Mouse (Mus musculus) hindbrain, embryonic 11.5 days (tissue): ENCODE measurements around the gene Kif24. TPM values are rescaled to one million over a fixed set of nuclear protein-coding genes. Genes with fewer than 3 reads are reported as not detected.

ENCODE experiments used
- ATAC-seq: fragments of 200-750 bp; cut with Nextera tagmentation; 2 replicates; pipeline ENCODE4 v1.8.0; 2017; ENCODE audit warnings: mild to moderate bottlenecking, moderate TSS enrichment, moderate library complexity; ENCODE audit not compliant: low FRiP score
- DNase-seq: peaks from one replicate; pipeline ENCODE4 v3.0.0-alpha.2; 2015; ENCODE audit warnings: low spot score
- H3K27ac ChIP-seq: fragments of 300-500 bp; sonication (generic); 2 replicates; pipeline ENCODE4 v1.5.1; 2014; ENCODE audit warnings: mild to moderate bottlenecking, low read depth, low read length
- H3K27me3 ChIP-seq: fragments of 300-500 bp; sonication (generic); 2 replicates; pipeline ENCODE4 v1.6.1; 2014; ENCODE audit warnings: mild to moderate bottlenecking, low read length, moderate library complexity, mixed read lengths; ENCODE audit not compliant: control insufficient read depth, insufficient read depth
- H3K36me3 ChIP-seq: fragments of 300-500 bp; sonication (generic); 2 replicates; pipeline ENCODE4 v1.6.1; 2014; ENCODE audit warnings: mild to moderate bottlenecking, low read length, moderate library complexity, mixed read lengths; ENCODE audit not compliant: control insufficient read depth, insufficient read depth
- H3K4me1 ChIP-seq: fragments of 300-500 bp; sonication (generic); replicated peaks from 2 replicates; pipeline ENCODE4 v1.6.1; 2014; ENCODE audit warnings: low read length, mixed read lengths; ENCODE audit not compliant: control insufficient read depth, insufficient read depth
- H3K4me2 ChIP-seq: fragments of 300-500 bp; sonication (generic); replicated peaks from 2 replicates; pipeline ENCODE4 v1.6.1; 2014; ENCODE audit warnings: mild to moderate bottlenecking, low read depth, low read length
- H3K4me3 ChIP-seq: fragments of 300-500 bp; sonication (generic); 2 replicates; pipeline ENCODE4 v1.5.1; 2014; ENCODE audit warnings: low read depth, low read length
- H3K9ac ChIP-seq: fragments of 300-500 bp; sonication (generic); 2 replicates; pipeline ENCODE4 v1.6.1; 2014; ENCODE audit warnings: low read depth, low read length
- H3K9me3 ChIP-seq: fragments of 300-500 bp; sonication (generic); 2 replicates; pipeline ENCODE4 v1.6.1; 2016; ENCODE audit warnings: low read length; ENCODE audit not compliant: control insufficient read depth
- WGBS: fragments of 180-500 bp; shearing (Covaris S2); extraction: QIAGEN DNeasy Blood & Tissue Kit; methylation state at CpG from one replicate; pipeline ENCODE4 v1.1.7; 2014; 5-methylcytosine and 5-hydroxymethylcytosine counted together
- polyA plus RNA-seq: library from polyadenylated mRNA; unstranded; fragments of >200 nt; fragmentation: Nextera tagmentation; extraction: Ambion mirVana; gene quantifications from 2 replicates; pipeline ENCODE4 v1.2.1, GENCODE M21; 2014

The Kif24 gene
- polyA plus RNA-seq, 1 experiment from 2014 or later: 11.9 TPM

DNA sequence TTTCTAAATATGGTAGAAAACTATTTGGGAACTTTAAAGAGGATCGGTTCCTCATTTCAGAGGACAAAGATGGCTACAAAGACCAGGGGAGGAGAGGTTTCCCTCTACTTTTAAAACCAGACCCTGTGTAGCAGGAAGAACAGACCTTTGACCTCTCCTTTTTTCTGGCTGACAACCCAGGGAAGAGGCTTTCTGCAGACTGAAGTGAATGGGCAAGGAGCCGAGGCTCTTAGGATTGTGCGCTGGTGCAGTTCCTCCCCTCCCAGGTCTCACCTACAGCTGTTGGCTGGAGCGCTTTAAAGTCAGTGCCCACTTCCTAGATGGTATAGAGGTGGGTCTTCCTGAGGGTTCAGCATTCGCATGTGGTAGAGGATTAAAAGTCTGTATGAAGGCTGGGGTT is 32.4 kb upstream of the Kif24 start:
- no peaks in the 10 kb centered on the region for H3K36me3 ChIP-seq
- ATAC-seq (no peak), DNase-seq (no peak)
- H3K4me1 ChIP-seq: peaks cover 10% of the 10 kb centered on the region
- H3K27me3 ChIP-seq: peaks cover 53% of the 10 kb centered on the region
- WGBS: 33% methylated on average over 5 of the region's 5 CpGs
- H3K9ac ChIP-seq: no peak overlapping the region
- no peak overlapping the region for H3K4me3 ChIP-seq
- no peak overlapping the region for H3K4me2 ChIP-seq
- H3K9me3 ChIP-seq: no peaks in the 10 kb centered on the region
- H3K27ac ChIP-seq: no peak overlapping the region

DNA sequence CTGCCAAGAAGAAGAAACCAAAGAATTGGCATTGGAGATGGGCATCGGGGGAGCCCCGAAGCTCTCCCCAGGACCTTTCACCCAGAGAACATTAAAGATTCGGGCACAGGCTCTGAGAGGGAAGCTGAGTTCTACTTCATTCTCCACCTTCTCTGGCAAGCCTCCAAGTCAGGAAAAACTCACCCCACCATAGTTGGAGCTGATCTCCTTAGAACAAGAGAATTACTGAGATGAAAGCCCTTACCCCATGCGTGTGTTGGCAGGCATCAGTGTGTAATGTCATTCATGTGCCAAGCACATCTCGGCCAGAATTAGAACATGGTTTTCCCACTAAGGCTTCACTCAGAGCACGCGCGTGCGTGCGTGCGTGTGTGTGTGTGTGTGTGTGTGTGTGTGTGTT is 31.2 kb upstream of the Kif24 start:
- no peaks in the 10 kb centered on the region for H3K36me3 ChIP-seq
- H3K9ac ChIP-seq: no peak overlapping the region
- no peak overlapping the region for H3K4me2 ChIP-seq
- no peaks in the 10 kb centered on the region for H3K9me3 ChIP-seq
- H3K27ac ChIP-seq: no peak overlapping the region
- no peak for DNase-seq
- no peak for ATAC-seq
- no peak overlapping the region for H3K4me3 ChIP-seq
- peaks cover 43% of the 10 kb centered on the region for H3K27me3 ChIP-seq
- WGBS: 93% methylated on average over 11 of the region's 11 CpGs
- peaks cover 10% of the 10 kb centered on the region for H3K4me1 ChIP-seq

DNA sequence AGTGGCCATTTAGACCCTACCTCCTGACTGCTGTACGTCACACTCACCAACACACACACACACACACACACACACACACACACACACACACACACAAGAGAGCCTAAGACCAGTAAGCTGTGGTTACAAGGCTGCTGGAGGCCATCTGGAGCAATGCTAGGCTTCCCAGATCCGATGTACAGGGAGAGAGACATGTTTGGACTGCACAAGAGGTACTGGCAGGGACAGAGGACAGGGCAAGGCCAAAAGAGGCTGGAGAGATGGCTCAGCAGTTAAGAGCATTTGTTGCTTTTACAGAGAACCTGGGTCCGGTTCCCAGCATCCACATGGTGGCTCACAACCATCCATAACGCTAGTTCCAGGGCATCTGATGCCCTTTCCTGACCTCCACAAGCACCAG is 30.4 kb upstream of the Kif24 start:
- Histone ChIP-seq H3K9me3 (no peaks in the 10 kb centered on the region), H3K9ac (no peak overlapping the region), H3K4me2 (no peak overlapping the region), H3K27me3 (peaks cover 35% of the 10 kb centered on the region), H3K36me3 (no peaks in the 10 kb centered on the region), H3K27ac (no peak overlapping the region), H3K4me3 (no peak overlapping the region), H3K4me1 (peaks cover 10% of the 10 kb centered on the region)
- ATAC-seq (no peak), DNase-seq (no peak)
- 87% methylated on average over 4 of the region's 4 CpGs for WGBS

DNA sequence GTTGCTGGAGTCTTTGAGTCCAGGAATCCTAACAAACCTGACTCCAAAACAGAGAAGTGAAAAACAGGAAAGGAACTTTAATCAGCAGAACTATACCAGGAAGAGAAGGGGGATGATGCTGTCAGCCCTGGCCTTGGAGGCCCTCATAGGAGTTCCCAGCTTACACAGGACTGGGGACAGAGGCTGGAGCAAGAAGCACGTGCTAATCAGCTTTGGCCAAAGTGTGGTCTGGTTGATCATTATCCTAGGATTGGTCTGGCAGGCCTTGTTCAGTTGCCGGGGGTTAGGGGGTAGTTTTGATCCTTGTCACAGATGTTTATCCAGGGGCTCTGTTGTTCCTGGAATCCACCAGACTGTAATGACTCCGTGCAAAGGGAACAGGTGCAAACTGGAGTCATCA is 29.7 kb upstream of the Kif24 start:
- no peaks in the 10 kb centered on the region for H3K9me3 ChIP-seq
- peaks cover 28% of the 10 kb centered on the region for H3K27me3 ChIP-seq
- H3K4me3 ChIP-seq: no peak overlapping the region
- H3K4me2 ChIP-seq: no peak overlapping the region
- no peak overlapping the region for H3K9ac ChIP-seq
- DNase-seq: no peak
- no peaks in the 10 kb centered on the region for H3K36me3 ChIP-seq
- ATAC-seq: no peak
- no peak overlapping the region for H3K27ac ChIP-seq
- 39% methylated on average over 3 of the region's 3 CpGs for WGBS
- peaks cover 10% of the 10 kb centered on the region for H3K4me1 ChIP-seq

DNA sequence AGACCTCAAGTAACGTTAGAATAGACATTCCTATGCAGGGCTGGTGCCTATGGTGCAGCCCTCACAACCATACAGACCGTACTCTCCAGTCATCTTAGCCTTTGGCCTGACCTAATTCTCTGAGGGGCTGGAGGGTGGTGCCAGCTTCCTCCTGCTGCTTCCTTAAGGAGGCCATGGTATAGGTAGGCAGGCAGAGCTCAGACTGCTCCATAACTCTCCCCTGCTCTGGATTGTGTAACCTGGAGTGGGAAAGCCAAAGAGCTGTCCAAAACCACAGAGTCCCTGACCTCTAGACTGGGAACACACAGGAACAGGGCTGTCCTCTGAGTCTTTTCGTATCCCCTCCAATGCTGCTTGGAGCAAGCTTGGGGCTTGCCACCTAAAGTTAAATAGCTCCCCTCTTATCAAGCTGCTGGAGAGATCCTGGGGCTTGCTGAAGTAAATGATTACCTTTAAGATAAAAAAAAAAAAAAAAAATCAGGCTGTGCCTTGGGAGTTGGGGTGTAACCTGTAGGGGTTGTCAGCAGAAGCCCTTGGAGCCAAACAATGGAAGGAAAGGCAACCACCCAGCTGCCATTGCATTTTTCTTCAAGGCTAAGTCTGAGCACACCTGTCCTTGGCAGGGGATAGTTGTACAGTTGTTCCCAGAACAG is 28.9 kb upstream of the Kif24 start:
- Histone ChIP-seq H3K27ac (no peak overlapping the region), H3K4me3 (no peak overlapping the region), H3K4me1 (peaks cover 7% of the 10 kb centered on the region), H3K9ac (no peak overlapping the region), H3K36me3 (no peaks in the 10 kb centered on the region), H3K9me3 (no peaks in the 10 kb centered on the region), H3K4me2 (no peak overlapping the region), H3K27me3 (peaks cover 21% of the 10 kb centered on the region)
- 77% methylated on average over 3 of the region's 3 CpGs for WGBS
- DNase-seq (no peak), ATAC-seq (no peak)

DNA sequence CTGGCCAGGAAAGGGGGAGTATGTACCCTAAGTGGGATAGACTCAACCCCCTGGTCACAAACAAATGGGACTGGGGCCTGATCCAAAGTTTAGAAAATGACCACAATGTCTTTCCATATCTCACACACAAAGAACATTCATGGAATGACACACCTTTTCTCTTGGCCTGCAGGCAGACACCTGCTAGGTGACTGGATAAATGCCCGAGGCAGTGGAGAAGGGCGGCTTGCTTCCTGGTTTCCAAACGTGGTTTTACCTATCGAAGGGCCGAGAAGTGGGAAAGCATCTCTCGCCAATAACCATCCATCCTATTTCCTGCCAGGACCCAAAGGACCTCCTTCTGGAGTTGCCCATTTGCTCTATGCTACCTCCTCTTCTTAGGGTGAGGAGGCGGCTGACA is 28.3 kb upstream of the Kif24 start:
- WGBS: 86% methylated on average over 7 of the region's 7 CpGs
- H3K4me1 ChIP-seq: peaks cover 2% of the 10 kb centered on the region
- H3K9me3 ChIP-seq: no peaks in the 10 kb centered on the region
- H3K27ac ChIP-seq: no peak overlapping the region
- no peak for ATAC-seq
- H3K36me3 ChIP-seq: no peaks in the 10 kb centered on the region
- H3K9ac ChIP-seq: no peak overlapping the region
- peaks cover 15% of the 10 kb centered on the region for H3K27me3 ChIP-seq
- DNase-seq: no peak
- H3K4me2 ChIP-seq: no peak overlapping the region
- no peak overlapping the region for H3K4me3 ChIP-seq

DNA sequence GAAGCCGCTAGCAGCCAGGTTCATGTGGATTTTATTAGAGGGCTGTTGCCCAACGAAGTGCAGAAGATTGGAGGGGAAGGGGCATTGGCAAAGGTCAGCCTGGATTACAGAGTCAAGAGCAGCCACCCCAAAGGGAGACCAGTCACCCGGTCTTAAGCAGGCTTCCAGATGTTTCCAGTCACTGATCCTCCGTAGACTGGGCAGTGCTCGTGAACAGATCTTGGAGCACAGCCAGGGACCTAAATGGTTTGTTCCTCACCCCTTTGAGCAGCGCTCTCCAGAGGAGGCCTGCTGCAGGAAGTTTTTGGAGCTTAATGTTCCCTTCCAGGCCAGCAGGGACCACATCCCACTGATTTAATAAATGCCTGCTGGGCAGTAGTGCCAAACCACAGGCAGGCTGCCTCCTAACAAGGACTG is 16.9 kb upstream of the Kif24 start:
- WGBS: 69% methylated on average over 6 of the region's 6 CpGs

DNA sequence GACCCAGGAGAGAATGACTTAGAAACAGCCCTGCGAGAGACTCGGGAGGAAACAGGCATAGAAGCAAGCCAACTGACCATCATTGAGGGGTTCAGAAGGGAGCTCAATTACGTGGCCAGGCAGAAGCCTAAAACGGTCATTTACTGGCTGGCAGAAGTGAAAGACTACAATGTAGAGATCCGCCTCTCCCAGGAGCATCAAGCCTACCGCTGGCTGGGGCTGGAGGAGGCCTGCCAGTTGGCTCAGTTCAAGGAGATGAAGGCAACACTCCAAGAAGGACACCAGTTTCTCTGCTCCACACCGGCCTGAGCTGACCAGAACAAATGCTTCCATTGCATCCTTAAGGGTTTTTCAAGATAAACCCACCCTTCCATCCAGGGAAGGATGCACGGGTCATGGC is 15.6 kb upstream of the Kif24 start:
- no peaks in the 10 kb centered on the region for H3K27me3 ChIP-seq
- H3K4me2 ChIP-seq: no peak overlapping the region
- ATAC-seq: no peak
- no peak overlapping the region for H3K27ac ChIP-seq
- H3K9me3 ChIP-seq: no peaks in the 10 kb centered on the region
- no peaks in the 10 kb centered on the region for H3K36me3 ChIP-seq
- WGBS: 87% methylated on average over 8 of the region's 8 CpGs
- H3K4me3 ChIP-seq: no peak overlapping the region
- H3K9ac ChIP-seq: no peak overlapping the region
- no peaks in the 10 kb centered on the region for H3K4me1 ChIP-seq
- DNase-seq: no peak

More for the DNA sequence above, 16.9 kb upstream of the Kif24 start:
- H3K27ac ChIP-seq: no peak overlapping the region
- H3K9me3 ChIP-seq: no peaks in the 10 kb centered on the region
- no peaks in the 10 kb centered on the region for H3K36me3 ChIP-seq
- no peak overlapping the region for H3K4me3 ChIP-seq
- no peak for DNase-seq
- H3K4me1 ChIP-seq: no peaks in the 10 kb centered on the region
- no peak overlapping the region for H3K4me2 ChIP-seq
- H3K27me3 ChIP-seq: no peaks in the 10 kb centered on the region
- no peak for ATAC-seq
- no peak overlapping the region for H3K9ac ChIP-seq

DNA sequence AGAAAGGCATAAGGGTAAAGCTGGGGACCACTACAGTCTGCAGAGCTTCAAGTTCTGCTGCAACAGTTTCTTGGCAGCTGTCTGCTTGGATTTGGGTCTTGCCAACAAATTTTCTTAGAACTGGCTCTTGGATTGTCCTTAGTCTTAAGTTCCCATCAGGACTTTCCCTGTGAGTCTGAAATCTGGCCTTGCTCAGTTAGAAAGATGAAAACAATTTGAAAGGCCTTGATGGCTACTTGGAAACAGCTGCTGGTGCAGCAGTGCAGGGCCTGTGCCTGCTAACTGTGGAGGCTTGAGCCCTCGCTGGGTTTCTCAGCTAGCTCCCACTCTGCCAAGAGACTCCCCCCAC is 14.7 kb upstream of the Kif24 start:
- Histone ChIP-seq H3K9me3 (no peaks in the 10 kb centered on the region), H3K27me3 (no peaks in the 10 kb centered on the region), H3K36me3 (no peaks in the 10 kb centered on the region), H3K27ac (no peak overlapping the region), H3K4me1 (no peaks in the 10 kb centered on the region), H3K4me3 (no peak overlapping the region), H3K9ac (no peak overlapping the region), H3K4me2 (no peak overlapping the region)
- WGBS: 81% methylated on average over 1 of the region's 1 CpGs
- no peak for ATAC-seq
- DNase-seq: no peak
